Mouse (Mus musculus) forelimb bud, embryonic 11.5 days (tissue): ENCODE results near the gene Dach1.

Source experiments
- DNase-seq: peaks from one replicate; pipeline ENCODE4 v3.0.0-alpha.2; 2012; ENCODE audit warnings: low read depth, low spot score

Dach1 gene

DNA sequence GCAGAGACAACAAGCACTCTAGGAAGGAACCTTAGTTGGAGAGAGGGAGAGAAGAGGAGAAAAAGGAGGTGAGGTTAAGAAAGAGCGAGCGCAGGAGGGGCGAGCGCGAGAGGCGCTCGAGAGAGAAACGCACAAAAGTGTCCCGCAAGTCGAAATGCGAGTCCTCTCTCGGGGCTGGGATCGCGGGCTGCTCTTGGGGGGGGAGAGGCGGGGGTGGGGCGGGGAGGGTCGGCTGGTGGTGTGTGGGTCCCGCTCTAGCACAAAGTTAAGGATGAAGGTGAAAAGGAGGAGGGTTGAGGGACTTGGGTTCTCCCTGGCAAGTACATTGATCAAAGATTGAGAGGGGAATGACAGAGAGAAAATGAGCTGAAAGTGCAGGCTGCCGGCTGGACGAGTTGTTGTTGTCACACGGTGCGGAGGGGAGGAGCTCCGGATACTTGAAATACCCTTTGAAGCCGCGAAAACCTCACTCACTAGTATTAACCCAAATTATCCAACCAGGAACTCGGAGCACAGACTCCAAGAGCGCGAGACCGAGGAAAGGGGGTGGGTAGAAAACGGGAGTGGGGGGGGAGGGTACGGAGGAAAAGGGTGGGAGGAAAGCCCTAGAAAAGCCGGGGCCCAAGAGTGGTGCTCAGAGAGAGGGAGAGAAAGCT, at the start of gene Dach1:
Gene Dach1 (minus strand): TSS at position 345 of the 656 bp plus-strand sequence.
- DNase-seq, result peak; percentile 83

DNA sequence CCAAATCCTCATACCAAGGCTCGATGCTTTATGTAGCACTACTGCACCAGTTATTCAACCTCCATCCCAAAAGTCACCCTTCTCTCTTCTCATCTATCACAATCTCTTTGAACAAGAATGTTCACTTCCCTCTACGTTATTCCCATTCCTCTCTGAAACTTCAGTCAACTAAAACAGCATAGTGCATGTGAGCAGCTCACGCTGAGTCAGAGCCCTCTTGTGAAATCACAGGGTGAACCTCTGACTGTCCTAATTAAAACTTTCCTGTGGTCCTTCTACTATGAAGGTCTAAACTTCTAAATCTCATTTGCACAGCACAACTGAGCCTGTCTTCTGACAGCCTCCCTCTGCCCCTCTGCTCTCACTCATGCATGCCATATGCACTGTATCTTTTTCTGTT, 30.5 kb upstream of the Dach1 start:
- no peak for DNase-seq

DNA sequence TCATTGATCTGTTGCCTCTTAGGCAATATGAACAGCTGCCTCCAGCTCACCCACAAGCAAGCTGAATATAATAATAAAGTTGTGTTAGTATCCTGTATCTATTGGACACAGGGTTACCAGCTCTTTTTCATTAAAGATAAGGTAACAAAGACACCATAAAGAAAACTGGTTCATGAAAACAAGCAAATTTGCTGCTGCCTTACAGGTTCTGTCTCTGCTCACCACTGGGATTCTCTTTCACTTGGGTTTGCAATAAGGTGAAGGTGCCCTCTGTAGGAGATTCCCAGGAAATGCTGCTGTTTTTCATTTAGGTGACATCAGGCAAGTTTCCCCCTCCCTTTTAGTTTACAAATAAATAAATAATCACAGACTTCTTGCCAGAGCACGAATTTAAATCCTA, 12.0 kb upstream of the Dach1 start:
- DNase-seq, result no peak

DNA sequence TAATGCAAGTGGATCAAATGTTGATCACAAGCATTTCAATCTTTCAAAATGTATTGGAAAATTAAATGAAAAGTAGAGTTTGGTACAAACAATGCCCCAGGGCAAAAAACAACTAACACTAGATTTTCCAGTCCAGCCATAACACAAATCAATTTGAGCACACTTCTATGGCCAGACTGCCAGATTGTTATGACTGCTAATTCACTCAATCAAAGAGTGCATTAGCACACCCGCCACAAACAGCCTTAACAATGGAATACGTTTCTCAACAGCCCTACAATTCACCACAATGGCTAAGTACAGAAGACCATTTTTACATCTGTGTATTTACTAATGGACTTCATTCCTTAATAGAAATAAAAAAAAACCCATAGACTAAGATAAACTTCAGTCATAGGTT, 4.3 kb upstream of the Dach1 start:
- DNase-seq, result no peak

DNA sequence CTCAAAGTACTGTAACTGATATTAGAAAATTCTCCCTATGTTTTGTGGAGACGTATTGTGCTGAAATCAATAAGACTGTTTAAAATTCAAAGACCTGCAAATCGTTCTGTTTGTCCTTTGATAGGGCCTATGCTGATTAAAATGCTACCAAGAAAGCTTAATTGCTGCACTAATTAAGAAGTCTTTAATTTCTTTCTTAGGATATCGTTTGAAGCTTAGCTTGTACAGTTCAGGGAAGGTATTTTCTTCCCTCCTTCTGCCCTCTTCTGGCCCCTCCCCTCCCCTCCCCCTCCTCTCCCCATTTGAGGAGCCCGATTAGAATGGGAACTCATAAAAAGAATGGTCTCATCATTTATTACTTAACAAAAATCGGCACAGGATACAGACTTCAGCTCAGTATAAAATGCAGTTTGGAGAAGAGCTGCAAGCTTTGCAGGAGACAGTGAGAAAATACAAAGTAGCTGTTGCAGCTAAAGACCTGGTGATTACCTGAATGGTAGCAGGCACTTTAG, 2.9 kb upstream of the Dach1 start:
- DNase-seq, result no peak

DNA sequence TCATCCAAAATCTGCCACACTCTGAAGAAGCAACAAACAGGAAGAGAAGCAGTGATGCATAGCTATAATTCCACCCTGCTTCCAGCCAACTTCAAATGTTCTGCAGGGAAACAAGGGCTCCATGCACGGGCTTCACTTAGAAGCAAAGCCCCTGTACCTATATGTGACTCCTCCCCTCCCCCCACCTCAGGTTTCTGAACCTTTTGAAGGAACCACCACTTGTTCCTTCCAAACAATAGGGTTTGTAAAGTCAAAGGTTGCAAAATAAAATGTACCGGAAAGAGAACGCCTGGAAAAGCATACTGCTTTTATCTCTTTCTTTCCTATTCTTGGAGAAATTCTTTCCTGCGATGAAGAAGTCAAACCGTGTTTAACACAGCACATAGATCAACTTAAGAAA, 2.3 kb upstream of the Dach1 start:
- DNase-seq, result no peak

DNA sequence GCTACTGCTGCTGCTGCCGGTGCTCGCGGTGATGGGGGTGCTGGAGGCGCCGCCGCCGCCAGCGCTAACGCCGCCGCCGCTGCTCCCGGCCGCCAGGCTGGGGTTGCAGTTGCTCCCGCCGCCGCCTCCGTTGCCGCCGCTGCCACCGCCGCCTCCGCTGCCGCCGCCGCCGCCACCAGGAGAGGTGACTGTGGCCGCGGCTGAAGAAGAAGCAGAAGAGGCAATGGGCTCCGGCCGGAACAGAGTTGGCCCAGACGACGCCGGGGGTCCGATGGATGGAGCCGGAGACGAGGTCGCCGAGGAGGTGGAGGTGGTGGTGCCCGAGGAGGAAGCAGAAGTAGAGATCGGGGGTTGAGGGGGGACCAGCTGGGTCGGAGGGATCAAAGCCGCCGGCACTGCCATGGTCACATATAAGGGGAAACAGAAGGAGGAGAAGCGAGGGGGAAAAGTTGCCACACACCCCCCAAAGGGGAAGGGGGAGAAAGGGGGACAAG, 610 bp downstream of the Dach1 start:
- peak; percentile 46 for DNase-seq

DNA sequence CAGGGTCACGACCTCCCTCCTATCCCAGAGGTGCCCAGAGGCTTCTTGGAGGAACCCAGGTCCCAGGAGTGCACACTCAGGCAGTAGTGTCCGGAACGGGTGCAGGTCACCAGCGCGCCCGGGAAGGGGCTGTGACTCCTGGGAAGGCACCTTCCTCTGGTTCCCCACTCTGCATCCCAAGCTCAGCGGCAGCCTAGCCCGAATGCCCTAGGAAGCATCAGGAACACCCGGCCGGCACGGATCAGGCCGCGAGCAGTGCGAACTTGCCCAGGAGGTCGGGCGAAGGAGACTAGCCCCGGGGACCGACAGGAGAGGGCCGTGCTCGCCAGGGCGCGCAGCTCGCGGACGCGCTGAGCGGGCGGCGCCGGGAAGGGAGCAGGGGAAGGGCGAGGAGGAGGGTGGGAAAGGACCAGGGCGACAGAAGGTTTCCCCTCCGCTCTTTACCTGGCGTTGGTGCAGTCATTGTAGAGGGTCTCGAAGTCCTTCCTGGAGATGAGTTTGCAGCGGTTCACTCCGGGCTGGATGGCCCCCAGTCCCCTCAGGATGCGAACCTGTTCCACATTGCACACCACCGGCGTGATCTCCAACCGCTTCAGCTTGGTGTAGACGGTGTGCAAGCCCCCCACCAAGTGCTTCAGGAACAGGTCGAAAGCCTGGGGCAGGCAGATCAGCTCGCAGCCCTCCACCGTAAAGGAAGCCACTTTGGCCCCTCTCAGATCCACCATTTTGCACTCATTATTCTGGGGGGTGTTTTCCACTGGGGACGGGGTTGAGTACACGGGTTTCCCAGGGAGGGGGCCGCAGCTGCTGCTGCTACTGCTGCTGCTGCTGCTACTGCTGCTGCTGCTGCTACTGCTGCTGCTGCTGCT, 1.3 kb downstream of the Dach1 start:
- DNase-seq, result peak; percentile 49

DNA sequence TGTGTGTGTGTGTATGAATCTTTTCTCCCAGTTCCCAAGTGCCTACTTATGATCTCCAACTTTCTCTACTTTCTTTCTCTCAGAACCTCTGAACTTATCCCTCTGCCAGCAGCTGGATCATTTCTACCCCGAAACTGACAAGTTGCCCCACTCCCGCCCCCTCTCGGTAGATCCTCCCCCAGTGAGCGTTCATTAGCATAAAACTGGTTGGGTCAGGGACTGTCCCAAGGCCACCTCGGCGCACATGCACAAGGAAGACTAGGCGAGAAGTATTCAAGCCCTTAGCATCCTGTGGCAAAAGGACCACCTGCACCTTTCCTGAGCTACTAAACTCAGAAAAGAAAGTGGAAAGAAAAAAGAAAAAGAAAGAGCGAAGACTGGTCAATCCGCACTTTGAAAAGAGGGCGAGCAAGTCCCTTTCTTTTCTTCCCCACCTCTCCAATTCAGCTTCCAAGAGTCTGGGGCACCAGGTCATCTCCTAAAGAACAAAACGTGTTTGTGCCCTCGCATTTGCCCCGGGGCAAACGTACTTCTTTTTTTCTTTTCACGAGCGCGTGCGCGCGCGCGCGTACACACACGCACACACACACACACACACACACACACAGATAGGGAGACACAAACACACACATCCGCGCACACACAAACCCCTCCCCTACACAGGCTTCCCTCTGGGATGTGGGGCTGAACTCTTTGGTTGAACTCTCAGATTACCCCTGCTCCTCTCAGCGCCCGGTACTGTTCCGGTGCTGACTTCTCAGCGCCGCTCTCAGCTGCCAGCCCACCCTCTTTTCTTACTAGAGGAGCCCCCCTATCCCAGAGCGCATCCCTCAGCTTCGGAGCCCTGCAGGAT, 2.2 kb downstream of the Dach1 start:
- peak; percentile 39 for DNase-seq

DNA sequence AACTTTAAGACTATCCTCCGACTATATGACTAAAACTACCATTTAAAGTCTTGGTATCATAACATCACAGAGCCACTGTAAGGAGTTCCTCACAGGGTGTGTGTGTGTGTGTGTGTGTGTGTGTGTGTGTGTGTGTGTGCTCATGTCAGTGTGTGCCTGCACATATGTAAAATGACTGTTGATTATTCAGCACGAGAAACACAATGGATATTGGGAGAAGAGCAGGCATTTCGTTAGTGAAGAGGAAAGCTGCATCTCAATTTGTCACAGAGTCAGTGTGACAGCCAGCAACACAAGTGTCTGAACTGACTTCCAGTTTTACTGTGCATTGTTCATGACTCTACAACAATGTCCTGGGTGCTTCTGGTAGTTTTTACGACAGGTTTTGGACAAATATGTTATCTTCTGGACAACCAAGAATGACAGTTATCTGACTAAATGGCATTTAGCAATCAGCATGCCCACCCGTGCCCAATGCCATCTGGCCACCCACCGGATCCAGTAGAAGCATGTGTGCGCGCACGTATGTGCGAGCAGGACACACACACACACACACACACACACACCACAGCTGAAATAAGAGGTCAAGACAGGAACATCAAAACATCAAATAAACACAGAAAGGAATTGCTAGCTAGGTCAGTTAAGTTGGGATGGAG, 3.1 kb downstream of the Dach1 start:
- no peak for DNase-seq

DNA sequence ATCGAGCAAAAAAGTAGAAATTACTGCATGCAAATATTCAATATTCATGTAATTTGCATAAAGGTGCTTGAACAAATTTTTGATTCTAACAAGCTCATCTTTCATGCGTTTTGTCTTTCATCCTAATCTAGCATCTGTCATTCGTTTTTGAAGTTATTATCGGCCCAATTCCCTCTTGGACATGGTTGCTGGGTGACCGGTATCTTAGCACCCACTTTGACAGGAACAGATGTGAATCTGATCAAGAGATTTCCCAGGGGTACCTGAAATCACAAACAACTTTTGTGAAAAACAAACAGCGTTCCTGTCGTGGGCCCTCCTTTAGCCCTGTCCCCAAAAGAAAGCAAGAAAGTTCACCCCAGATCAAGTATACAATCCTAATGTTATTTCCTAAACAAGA, 12.8 kb downstream of the Dach1 start:
- DNase-seq, result no peak

DNA sequence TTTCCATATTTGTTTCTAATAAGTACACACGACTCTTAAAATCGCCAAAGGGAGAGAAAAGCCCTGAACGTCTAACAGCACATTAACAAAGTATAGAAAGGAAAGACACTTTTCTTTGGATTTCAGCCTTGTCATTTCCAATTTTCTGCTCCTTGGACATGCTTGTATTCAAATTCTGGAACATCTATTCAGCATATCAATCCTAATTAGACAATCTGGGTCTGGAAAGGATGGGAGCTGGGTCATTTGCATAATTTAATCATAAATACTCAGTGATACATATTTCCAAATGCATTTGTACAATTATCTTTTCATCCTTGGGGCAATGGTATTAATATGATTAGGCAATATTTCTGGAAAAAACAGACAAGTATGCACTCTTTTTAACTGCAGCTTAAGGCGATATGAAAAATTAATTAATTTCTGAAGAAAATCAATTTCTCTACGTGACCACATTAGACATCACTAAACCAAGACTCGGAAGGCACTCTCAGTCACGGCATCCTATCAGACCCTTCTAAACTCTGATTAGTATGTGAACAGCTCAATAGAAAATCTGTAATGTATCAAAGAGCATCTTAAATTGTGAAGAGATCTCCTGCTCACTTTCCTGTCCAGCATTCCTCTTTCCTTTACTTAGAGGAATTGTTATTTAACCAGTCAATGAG, 13.7 kb downstream of the Dach1 start:
- no peak for DNase-seq

DNA sequence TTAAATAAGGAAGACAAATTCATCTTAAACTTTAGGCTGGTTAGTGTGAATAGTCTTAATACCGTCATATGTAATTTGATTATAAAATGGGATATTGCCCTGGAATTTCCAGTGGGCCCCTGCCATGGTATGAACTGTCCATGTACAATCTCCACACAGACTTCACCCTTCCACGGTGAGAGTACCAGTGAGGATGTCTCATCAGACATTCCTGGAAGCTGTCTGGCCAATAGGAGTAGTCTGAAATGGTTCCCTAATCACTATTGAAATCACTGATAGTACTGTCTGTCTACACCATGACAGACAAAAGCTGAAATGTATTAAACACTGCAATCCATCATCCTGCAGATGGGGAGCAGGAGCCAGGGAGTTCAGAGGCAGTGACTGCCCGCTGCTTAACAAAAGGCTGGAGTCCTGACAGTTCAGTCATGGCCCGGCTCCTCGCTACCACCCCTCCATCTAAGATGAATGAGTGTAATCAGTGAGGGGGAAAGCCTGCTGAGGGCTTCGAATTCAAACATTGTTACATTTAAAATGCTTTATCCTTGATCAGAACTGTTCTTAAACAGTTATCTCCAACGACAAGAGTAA, 14.6 kb downstream of the Dach1 start:
- no peak for DNase-seq

DNA sequence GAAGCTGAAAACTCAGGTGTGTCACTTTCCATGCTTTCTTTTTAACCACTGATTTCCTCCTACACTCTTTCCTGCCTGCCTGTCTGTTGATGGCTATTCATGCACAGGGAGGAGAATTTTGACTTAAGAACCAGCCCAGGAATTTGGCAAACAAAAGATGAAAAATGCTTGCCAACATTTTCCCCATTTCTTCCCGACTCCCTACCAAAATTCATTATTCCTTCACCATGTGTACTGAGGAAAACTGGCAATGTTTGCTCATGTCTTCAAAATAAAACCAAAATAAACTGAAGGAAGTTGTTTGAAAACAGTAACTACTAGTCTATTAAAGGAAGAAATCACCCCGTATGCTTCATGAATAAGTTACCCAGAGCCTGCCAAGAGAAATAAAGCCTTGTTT, 27.8 kb downstream of the Dach1 start:
- DNase-seq, result no peak

DNA sequence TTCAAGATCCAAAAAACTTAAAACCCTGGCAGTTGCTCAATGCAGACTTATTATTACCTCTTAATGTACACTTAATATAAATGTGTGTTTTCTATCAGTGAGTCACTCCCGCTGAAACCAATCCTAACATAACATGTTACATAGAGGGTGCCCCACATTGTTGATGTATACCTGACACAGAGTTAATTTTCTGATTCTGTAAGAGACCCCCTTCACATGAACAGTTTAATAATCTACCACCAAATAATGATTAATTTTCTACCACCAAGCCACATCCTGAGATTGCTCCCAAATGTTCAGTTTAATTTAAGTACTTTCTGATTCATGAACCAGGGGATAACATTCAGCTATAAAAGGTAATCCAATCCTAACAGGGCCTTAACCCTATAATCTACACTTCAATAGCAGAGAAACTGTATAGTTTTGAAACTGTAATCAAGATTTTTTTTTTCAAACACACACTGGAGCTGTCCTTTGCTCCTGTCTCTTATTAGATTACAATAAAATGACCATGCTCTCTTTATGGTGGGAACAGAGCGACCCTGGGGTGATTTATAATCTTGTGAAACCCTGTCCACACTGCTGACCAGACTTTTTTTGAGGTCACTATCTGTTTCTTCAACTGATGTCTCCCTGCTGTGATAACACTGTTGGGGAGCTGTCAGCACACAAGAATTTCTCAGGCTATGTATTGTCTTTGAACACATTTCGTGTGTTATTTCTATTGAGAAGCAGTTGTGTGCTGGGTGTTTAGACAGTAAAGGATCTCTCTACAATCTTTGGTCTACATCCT, 30.5 kb downstream of the Dach1 start:
- no peak for DNase-seq

DNA sequence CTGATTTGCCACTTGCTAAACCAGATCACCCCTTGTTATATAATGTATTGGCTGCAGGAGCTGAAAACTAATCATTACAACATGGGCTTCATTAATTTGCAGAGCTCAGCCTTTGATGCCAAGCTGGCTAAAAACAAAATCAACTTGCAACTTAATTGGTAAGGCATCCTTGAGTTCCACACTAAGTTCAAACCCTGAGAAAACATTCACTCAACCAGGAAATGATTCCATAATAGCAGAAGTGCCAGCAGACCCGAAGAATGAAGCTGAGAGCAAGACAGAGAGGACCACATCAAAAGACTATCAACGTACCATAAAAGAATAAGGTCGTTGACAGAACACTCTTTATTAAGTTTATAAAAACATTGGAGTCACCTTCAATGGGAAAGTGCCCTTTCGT, 35.0 kb downstream of the Dach1 start:
- DNase-seq, result peak; percentile 24

DNA sequence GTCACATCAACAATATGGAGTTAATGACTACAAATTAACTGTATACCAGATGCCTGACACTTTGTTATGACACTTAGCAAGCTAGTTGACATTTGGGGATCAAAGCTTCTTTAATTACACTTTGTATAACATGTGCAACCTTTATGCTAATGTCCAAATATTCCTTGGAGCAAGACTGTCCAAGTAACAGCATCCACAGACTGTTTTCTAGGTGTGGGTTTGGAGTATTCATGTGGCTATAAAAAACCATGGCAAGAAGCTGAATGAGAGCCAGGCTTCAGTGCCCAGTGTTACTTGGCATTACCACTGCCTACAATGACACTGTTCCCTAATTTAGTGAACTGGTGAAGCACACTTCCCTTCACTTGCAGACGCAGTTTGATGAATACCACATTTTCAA, 46.5 kb downstream of the Dach1 start:
- no peak for DNase-seq

DNA sequence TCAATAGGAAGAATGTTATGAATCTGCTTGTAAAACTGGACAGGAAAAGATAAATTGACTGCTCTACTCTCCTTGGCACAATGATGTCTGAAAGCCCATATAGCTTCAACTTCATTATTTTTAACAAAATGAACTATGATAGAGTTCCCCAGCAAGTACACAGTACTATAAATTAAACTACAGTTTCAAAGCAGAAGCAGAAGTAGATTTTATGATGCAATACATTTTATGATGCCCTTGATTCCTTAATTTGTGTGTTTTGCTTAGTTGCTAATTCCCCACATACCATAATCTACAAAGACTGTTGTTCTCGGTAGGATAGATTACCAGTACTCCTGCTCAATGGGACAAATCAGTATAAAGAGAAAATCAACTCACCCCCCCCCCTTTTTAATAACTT, 52.9 kb downstream of the Dach1 start:
- DNase-seq, result no peak

DNA sequence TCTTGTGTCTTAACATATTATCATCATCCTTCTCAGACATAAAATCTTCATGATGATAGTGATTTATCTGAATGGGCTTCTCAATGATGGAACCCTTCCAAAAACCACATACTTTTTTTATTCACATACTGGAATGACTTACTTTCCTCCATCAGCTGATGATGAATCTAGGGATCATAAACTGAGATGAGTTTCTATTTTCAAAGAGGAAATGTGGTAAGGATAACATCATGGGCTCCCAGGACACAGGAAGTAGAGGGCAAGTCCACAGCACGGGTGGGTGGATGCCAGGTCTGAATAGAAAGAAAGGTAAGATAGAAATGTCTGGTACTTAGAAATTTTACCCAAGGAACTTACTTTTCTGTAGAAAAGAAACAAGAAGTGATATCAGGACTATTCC, 56.5 kb downstream of the Dach1 start:
- DNase-seq, result no peak

DNA sequence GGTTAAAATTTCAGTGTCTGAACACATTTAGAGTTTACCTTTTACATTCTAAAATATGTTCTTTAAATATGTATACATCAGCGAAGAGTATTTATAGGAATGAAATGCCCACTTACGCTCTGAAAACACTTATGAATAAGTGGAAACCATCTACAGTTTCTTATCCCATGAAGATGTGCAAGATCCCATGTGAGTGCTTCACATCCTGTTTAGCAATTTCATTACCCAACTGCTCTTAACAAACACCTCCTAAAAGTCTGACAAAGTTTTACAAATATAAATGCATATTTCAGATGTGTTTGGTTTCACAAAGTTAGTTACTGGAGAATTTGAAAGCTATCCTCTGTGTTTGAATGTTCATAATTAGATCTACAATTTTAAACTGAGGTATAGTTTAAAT, 59.6 kb downstream of the Dach1 start:
- DNase-seq, result no peak
